12 mouse cellular contexts compared by ENCODE assay signal in the genomic region with DNA sequence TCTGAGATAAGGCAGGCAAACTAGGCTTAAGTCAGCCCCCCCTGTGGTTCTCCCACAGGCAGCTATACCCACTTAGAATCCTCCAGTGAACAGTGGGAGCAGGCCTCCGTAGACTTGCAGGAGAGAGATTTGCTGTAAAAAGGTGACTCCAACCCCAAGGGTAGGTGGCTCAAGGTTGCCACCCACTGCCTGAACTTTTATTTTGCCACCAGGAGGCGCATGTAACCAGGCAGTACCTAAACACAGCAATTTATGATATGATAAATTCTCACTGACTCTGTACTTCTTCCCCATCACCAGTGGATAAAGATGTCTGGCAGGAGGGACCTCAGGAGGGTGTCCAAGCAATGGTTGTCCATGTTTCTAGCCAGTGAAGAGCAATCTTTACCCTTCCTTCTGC. TPM values are rescaled to one million over a fixed set of nuclear protein-coding genes. Genes with fewer than 3 reads are reported as not detected.
A peak's percentile ranks its signal among the peaks of the same experiment; 100 is the strongest.
DNase-seq lines count a peak whose midpoint lies in the region; ATAC-seq and TF ChIP-seq lines count a peak whose summit lies in the region.
"Had no signal": no experiment of that assay in that cellular context is flagged by ENCODE, and none has a peak within 500 bp of the region (broad histone marks: within the 10 kb centered on the region; RNA-seq: fewer than 3 reads in every experiment).

No protein-coding gene starts in this region.

- H3K27ac ChIP-seq in heart, postnatal 0 days (ENCODE audit: low read depth), result no peak overlapping the region
- no peak overlapping the region for H3K27ac ChIP-seq in lung, embryonic 14.5 days (ENCODE audit: low read depth)

- H3K4me1 ChIP-seq in heart, postnatal 0 days (ENCODE audit: control insufficient read depth, insufficient read depth), result no peaks in the 10 kb centered on the region
- no peaks in the 10 kb centered on the region for H3K4me1 ChIP-seq in lung, embryonic 14.5 days (ENCODE audit: insufficient read depth)

- H3K4me2 ChIP-seq in heart, postnatal 0 days (ENCODE audit: low read depth, low read length), result no peak overlapping the region
- H3K4me2 ChIP-seq in lung, embryonic 14.5 days, result no peak overlapping the region

- peak; percentile 42 for TF ChIP-seq CTCF in heart, postnatal 0 days (IDR thresholded peaks at IDR 0.05; ENCODE audit: low read depth)
- peak; percentile 56 for TF ChIP-seq CTCF in lung, embryonic 14.5 days (IDR thresholded peaks at IDR 0.05; ENCODE audit: low read depth)

- intact Hi-C loops in heart, postnatal 36 days (cut with DNase I), result no loop called here

- no peak overlapping the region for H3K9ac ChIP-seq in heart, postnatal 0 days (replicated peaks; ENCODE audit: low read depth, low read length)
- H3K9ac ChIP-seq in lung, embryonic 14.5 days, result no peak overlapping the region

- ATAC-seq in heart, postnatal 0 days (ENCODE audit: insufficient read depth, low read depth), result no peak
- no peak for ATAC-seq in lung, embryonic 14.5 days (ENCODE audit: insufficient read depth)

- DNase-seq in heart, postnatal 0 days (ENCODE audit: low spot score), result no peak
- no peak for DNase-seq in heart, postnatal 36 days
- peak; percentile 31 for DNase-seq in lung, embryonic 14.5 days
- DNase-seq in lung, postnatal 14 days, result no peak
- DNase-seq in NIH3T3 (ENCODE audit: low read depth) (peak; percentile 64), MN1 (ENCODE audit: low spot score) (no peak)
- peak; percentile 50 for DNase-seq in splenic B cell, adult 2 months (ENCODE audit: low read depth, low spot score)
- no peak for DNase-seq in left cerebral cortex, adult 8-10 months (ENCODE audit: low spot score in 2 of 2)
- DNase-seq: cerebellum, postnatal 25 days; gastrocnemius, postnatal 36 days; heart, postnatal 10 days; lung, adult 18-20 months had no signal

- H3K36me3 ChIP-seq in heart, postnatal 0 days (replicated peaks; ENCODE audit: control insufficient read depth, insufficient read depth, low read length), result no peaks in the 10 kb centered on the region
- no peaks in the 10 kb centered on the region for H3K36me3 ChIP-seq in lung, embryonic 14.5 days (ENCODE audit: insufficient read depth)
- H3K36me3 ChIP-seq in splenic B cell, adult 2 months (ENCODE audit: control insufficient read depth, insufficient read depth, low read length, poor library complexity, severe bottlenecking), result no peaks in the 10 kb centered on the region

- no peaks in the 10 kb centered on the region for H3K9me3 ChIP-seq in heart, postnatal 0 days (replicated peaks; ENCODE audit: control insufficient read depth, low read length)
- no peaks in the 10 kb centered on the region for H3K9me3 ChIP-seq in lung, embryonic 14.5 days (ENCODE audit: low read depth, low read length)

- TF ChIP-seq EP300 in heart, postnatal 0 days (IDR thresholded peaks at IDR 0.05; ENCODE audit: low read depth), result no peak

- H3K4me3 ChIP-seq in heart, postnatal 0 days (ENCODE audit: low read depth, low read length), result no peak overlapping the region
- H3K4me3 ChIP-seq in lung, embryonic 14.5 days (ENCODE audit: low read depth, low read length), result no peak overlapping the region

- WGBS in heart, postnatal 0 days, result 46% methylated on average over 2 of the region's 2 CpGs
- 42% methylated on average over 2 of the region's 2 CpGs for WGBS in lung, embryonic 14.5 days

- H3K27me3 ChIP-seq in heart, postnatal 0 days (ENCODE audit: control insufficient read depth, insufficient read depth, low read length), result 0 out of 2 replicates have a peak, but pooled peaks cover under 1% of the 10 kb centered on the region
- no peaks in the 10 kb centered on the region for H3K27me3 ChIP-seq in lung, embryonic 14.5 days (ENCODE audit: insufficient read depth, low read length)
- H3K27me3 ChIP-seq in splenic B cell, adult 2 months (ENCODE audit: control insufficient read depth, insufficient read depth, low read length, poor library complexity, severe bottlenecking), result no peaks in the 10 kb centered on the region

RNA-seq across cellular contexts. Expression of gene Wfs1, which starts 38.1 kb away (rescaled TPM):
- total RNA-seq in heart, postnatal 0 days (2014; rRNA removed; ENCODE audit: low replicate concordance), result 17.6 and 18.3 TPM in 2 replicates
- 14.6 and 14.7 TPM in 2 replicates for polyA plus RNA-seq in heart, postnatal 0 days (2015; fragmentation: Nextera tagmentation; extraction: Ambion mirVana)
- 10 to 100 TPM; 81.6 to 82.0 TPM for total RNA-seq in heart, postnatal 36 days (2021)
- polyA plus RNA-seq in lung, embryonic 14.5 days (2014; fragmentation: Nextera tagmentation; extraction: Ambion mirVana), result 9.9 and 10.3 TPM in 2 replicates
- 100 to 1,000 TPM; 134 to 147 (median 139) TPM for total RNA-seq in left cerebral cortex, adult 8-10 months (2022)

Comparison
In these comparisons a context has a peak if more than half of its experiments do, and no peak if none do; other contexts are left out.
1. DNase-seq: peak in lung, embryonic 14.5 days (single experiment), NIH3T3 (single experiment) and splenic B cell, adult 2 months (single experiment); none in heart, postnatal 0 days (single experiment), heart, postnatal 36 days (0 of 2), lung, postnatal 14 days (single experiment), MN1 (single experiment) and left cerebral cortex, adult 8-10 months (0 of 2).